Mouse (Mus musculus): ENCODE measurements around the gene Ercc6l2. TPM values are rescaled to one million over a fixed set of nuclear protein-coding genes. Genes with fewer than 3 reads are reported as not detected.

The Ercc6l2 gene
- polyA plus RNA-seq, 1 experiment from 2014 or later: 19.8 TPM

- Histone ChIP-seq H3K4me1 (no peaks in the 10 kb centered on the region), H3K9me3 (no peaks in the 10 kb centered on the region), H3K27ac (replicated peaks) (no peak overlapping the region), H3K4me3 (no peak overlapping the region), H3K27me3 (replicated peaks; ENCODE audit: low read depth, poor library complexity, severe bottlenecking) (no peaks in the 10 kb centered on the region), H3K36me3 (replicated peaks) (no peaks in the 10 kb centered on the region)
- WGBS: 90% methylated on average over 3 of the region's 3 CpGs
- DNase-seq (ENCODE audit: low spot score): no peak
Measured at GRCm38 (mm10) chr13:63807979-63808378, 7.1 kb upstream of the Ercc6l2 start.

- Histone ChIP-seq H3K4me1 (peaks cover 21% of the 10 kb centered on the region), H3K27ac (replicated peaks) (no peak overlapping the region), H3K36me3 (replicated peaks) (no peaks in the 10 kb centered on the region), H3K4me3 (no peak overlapping the region), H3K9me3 (no peaks in the 10 kb centered on the region), H3K27me3 (replicated peaks; ENCODE audit: low read depth, poor library complexity, severe bottlenecking) (no peaks in the 10 kb centered on the region)
- DNase-seq (ENCODE audit: low spot score): no peak
Measured at GRCm38 (mm10) chr13:63811477-63811876, 3.6 kb upstream of the Ercc6l2 start.

- no peaks in the 10 kb centered on the region for H3K27me3 ChIP-seq (replicated peaks; ENCODE audit: low read depth, poor library complexity, severe bottlenecking)
- peaks cover 21% of the 10 kb centered on the region for H3K4me1 ChIP-seq
- H3K36me3 ChIP-seq (replicated peaks): no peaks in the 10 kb centered on the region
- no peaks in the 10 kb centered on the region for H3K9me3 ChIP-seq
- H3K4me3 ChIP-seq: peak overlapping the region; percentile 79
- peak overlapping the region; percentile 98 for H3K27ac ChIP-seq (replicated peaks)
- DNase-seq (ENCODE audit: low spot score): no peak
Measured at GRCm38 (mm10) chr13:63815931-63816330, 891 bp downstream of the Ercc6l2 start.

GRCm38 (mm10) chr13:63845758-63846157 lies 30.7 kb downstream of the Ercc6l2 start:
- 90% methylated on average over 2 of the region's 2 CpGs for WGBS
- no peak for DNase-seq (ENCODE audit: low spot score)
- Histone ChIP-seq H3K27me3 (replicated peaks; ENCODE audit: low read depth, poor library complexity, severe bottlenecking) (no peaks in the 10 kb centered on the region), H3K4me1 (no peaks in the 10 kb centered on the region), H3K9me3 (no peaks in the 10 kb centered on the region), H3K36me3 (replicated peaks) (peaks cover 28% of the 10 kb centered on the region), H3K27ac (replicated peaks) (no peak overlapping the region), H3K4me3 (no peak overlapping the region)

- Histone ChIP-seq H3K27ac (replicated peaks) (no peak overlapping the region), H3K4me1 (no peaks in the 10 kb centered on the region), H3K4me3 (no peak overlapping the region), H3K27me3 (replicated peaks; ENCODE audit: low read depth, poor library complexity, severe bottlenecking) (no peaks in the 10 kb centered on the region), H3K36me3 (replicated peaks) (peaks cover 14% of the 10 kb centered on the region), H3K9me3 (no peaks in the 10 kb centered on the region)
- 96% methylated on average over 3 of the region's 3 CpGs for whole genome bisulfite sequencing
- DNase-seq (ENCODE audit: low spot score): no peak
Measured at GRCm38 (mm10) chr13:63850308-63851011, 35.4 kb downstream of the Ercc6l2 start.

GRCm38 (mm10) chr13:63872585-63873282 lies 57.7 kb downstream of the Ercc6l2 start:
- no peaks in the 10 kb centered on the region for H3K9me3 ChIP-seq
- H3K36me3 ChIP-seq (replicated peaks): peaks cover 22% of the 10 kb centered on the region
- H3K27ac ChIP-seq (replicated peaks): no peak overlapping the region
- no peaks in the 10 kb centered on the region for H3K27me3 ChIP-seq (replicated peaks; ENCODE audit: low read depth, poor library complexity, severe bottlenecking)
- DNase-seq (ENCODE audit: low spot score): no peak
- H3K4me1 ChIP-seq: no peaks in the 10 kb centered on the region
- WGBS: 85% methylated on average over 2 of the region's 2 CpGs
- no peak overlapping the region for H3K4me3 ChIP-seq

- Histone ChIP-seq H3K27me3 (replicated peaks; ENCODE audit: low read depth, poor library complexity, severe bottlenecking) (no peaks in the 10 kb centered on the region), H3K4me3 (no peak overlapping the region), H3K36me3 (replicated peaks) (peaks cover 11% of the 10 kb centered on the region), H3K4me1 (peaks cover 7% of the 10 kb centered on the region; the same call in 1 of the 2 replicates), H3K9me3 (no peaks in the 10 kb centered on the region), H3K27ac (replicated peaks) (no peak overlapping the region)
- DNase-seq (ENCODE audit: low spot score): no peak
- WGBS: 88% methylated on average over 6 of the region's 6 CpGs
Measured at GRCm38 (mm10) chr13:63877138-63877537, 62.1 kb downstream of the Ercc6l2 start.

- Histone ChIP-seq H3K4me1 (peaks cover 7% of the 10 kb centered on the region; the same call in 1 of the 2 replicates), H3K27me3 (replicated peaks; ENCODE audit: low read depth, poor library complexity, severe bottlenecking) (no peaks in the 10 kb centered on the region), H3K36me3 (replicated peaks) (peaks cover 6% of the 10 kb centered on the region; the same call in 1 of the 2 replicates), H3K4me3 (no peak overlapping the region), H3K9me3 (no peaks in the 10 kb centered on the region), H3K27ac (replicated peaks) (no peak overlapping the region)
- WGBS: 63% methylated on average over 1 of the region's 1 CpGs
- DNase-seq (ENCODE audit: low spot score): no peak
Measured at GRCm38 (mm10) chr13:63879105-63879863, 64.2 kb downstream of the Ercc6l2 start.

- DNase-seq (ENCODE audit: low spot score): no peak
- no peaks in the 10 kb centered on the region for H3K9me3 ChIP-seq
- H3K4me3 ChIP-seq: no peak overlapping the region
- WGBS: 83% methylated on average over 4 of the region's 4 CpGs
- H3K36me3 ChIP-seq (replicated peaks): peaks cover 6% of the 10 kb centered on the region; the same call in 1 of the 2 replicates
- H3K27ac ChIP-seq (replicated peaks): no peak overlapping the region
- H3K4me1 ChIP-seq: peaks cover 7% of the 10 kb centered on the region; the same call in 1 of the 2 replicates
- no peaks in the 10 kb centered on the region for H3K27me3 ChIP-seq (replicated peaks; ENCODE audit: low read depth, poor library complexity, severe bottlenecking)
Measured at GRCm38 (mm10) chr13:63879864-63880141, 64.8 kb downstream of the Ercc6l2 start.

GRCm38 (mm10) chr13:63885532-63885949 lies 70.5 kb downstream of the Ercc6l2 start:
- 74% methylated on average over 3 of the region's 3 CpGs for WGBS
- H3K9me3 ChIP-seq: no peaks in the 10 kb centered on the region
- H3K4me3 ChIP-seq: no peak overlapping the region
- no peaks in the 10 kb centered on the region for H3K4me1 ChIP-seq
- no peak overlapping the region for H3K27ac ChIP-seq (replicated peaks)
- H3K27me3 ChIP-seq (replicated peaks; ENCODE audit: low read depth, poor library complexity, severe bottlenecking): no peaks in the 10 kb centered on the region
- no peak for DNase-seq (ENCODE audit: low spot score)
- H3K36me3 ChIP-seq (replicated peaks): peaks cover 12% of the 10 kb centered on the region

GRCm38 (mm10) chr13:63886429-63887052 lies 71.5 kb downstream of the Ercc6l2 start:
- Histone ChIP-seq H3K4me1 (no peaks in the 10 kb centered on the region), H3K27ac (replicated peaks) (no peak overlapping the region), H3K4me3 (no peak overlapping the region), H3K27me3 (replicated peaks; ENCODE audit: low read depth, poor library complexity, severe bottlenecking) (no peaks in the 10 kb centered on the region), H3K9me3 (no peaks in the 10 kb centered on the region), H3K36me3 (replicated peaks) (peaks cover 12% of the 10 kb centered on the region)
- 92% methylated on average over 3 of the region's 3 CpGs for WGBS
- DNase-seq (ENCODE audit: low spot score): no peak

- Histone ChIP-seq H3K4me1 (peaks cover 29% of the 10 kb centered on the region), H3K9me3 (no peaks in the 10 kb centered on the region), H3K36me3 (replicated peaks) (peaks cover 6% of the 10 kb centered on the region), H3K27ac (replicated peaks) (peak overlapping the region; percentile 77), H3K4me3 (peak overlapping the region; percentile 52), H3K27me3 (replicated peaks; ENCODE audit: low read depth, poor library complexity, severe bottlenecking) (peaks cover 37% of the 10 kb centered on the region)
- no peak for DNase-seq (ENCODE audit: low spot score)
- 15% methylated on average over 12 of the region's 12 CpGs for WGBS
Measured at GRCm38 (mm10) chr13:63900679-63901302, 85.8 kb downstream of the Ercc6l2 start.
